ENCODE assay signal across 15 mouse cellular contexts in genomic region chr11:82537931-82538330, GRCm38 (mm10).
"Had no signal": no experiment of that assay in that cellular context is flagged by ENCODE, and none has a peak within 500 bp of the region (broad histone marks: within the 10 kb centered on the region; RNA-seq: fewer than 3 reads in every experiment).

No protein-coding gene starts in this region.

- H3K27me3 ChIP-seq: limb, embryonic 15.5 days; liver, embryonic 12.5 days; midbrain, embryonic 12.5 days; neural tube, embryonic 15.5 days had no signal

- H3K27ac ChIP-seq: limb, embryonic 15.5 days; liver, embryonic 12.5 days; midbrain, embryonic 12.5 days; neural tube, embryonic 15.5 days; stomach, postnatal 0 days had no signal

- H3K9ac ChIP-seq: limb, embryonic 15.5 days; liver, embryonic 12.5 days; lung, embryonic 14.5 days; midbrain, embryonic 12.5 days; neural tube, embryonic 15.5 days had no signal

- H3K4me1 ChIP-seq: limb, embryonic 15.5 days; liver, embryonic 12.5 days; midbrain, embryonic 12.5 days; neural tube, embryonic 15.5 days had no signal

- H3K4me3 ChIP-seq: limb, embryonic 15.5 days; liver, embryonic 12.5 days; midbrain, embryonic 12.5 days; myocyte; neural tube, embryonic 15.5 days had no signal

- H3K36me3 ChIP-seq: limb, embryonic 15.5 days; liver, embryonic 12.5 days; midbrain, embryonic 12.5 days; neural tube, embryonic 15.5 days had no signal

- H3K9me3 ChIP-seq: limb, embryonic 15.5 days; liver, embryonic 12.5 days; midbrain, embryonic 12.5 days; neural tube, embryonic 15.5 days had no signal

- DNase-seq: kidney, adult 8-10 months; kidney, postnatal 10 days; left cerebral cortex, postnatal 4 days; lung, embryonic 14.5 days; lung, postnatal 10 days; lung, postnatal 4 days; right cerebral cortex, adult 18-20 months; right cerebral cortex, postnatal 25 days; thymus, postnatal 4 days had no signal

- H3K4me2 ChIP-seq: limb, embryonic 15.5 days; liver, embryonic 12.5 days; lung, embryonic 14.5 days; midbrain, embryonic 12.5 days; neural tube, embryonic 15.5 days had no signal

- ATAC-seq: liver, embryonic 12.5 days had no signal
